Mouse (Mus musculus): ENCODE measurements around the gene Taf13. TPM values are rescaled to one million over a fixed set of nuclear protein-coding genes. Genes with fewer than 3 reads are reported as not detected.

Taf13 gene
- polyA plus RNA-seq (2011; ENCODE audit: insufficient read depth, insufficient read length, low read depth, missing spikeins): 21.5 and 28.4 TPM in 2 replicates

GRCm38 (mm10) chr3:108571443-108572294 lies at the start of gene Taf13:
TSS of gene Taf13 (plus strand) at chr3:108571698.
- H3K4me3 ChIP-seq (ENCODE audit: low read depth, low read length): peak within 1 kb of the TSS; percentile 78
- peak within 1 kb of the TSS; percentile 87 for H3K9ac ChIP-seq (ENCODE audit: low read depth, poor library complexity, severe bottlenecking)
- no peaks in the 10 kb centered on the region for H3K9me3 ChIP-seq (replicated peaks; ENCODE audit: control insufficient read depth, insufficient read depth, low read length, poor library complexity, severe bottlenecking)
- no peaks in the 10 kb centered on the region for H3K27me3 ChIP-seq (ENCODE audit: control insufficient read depth, insufficient read depth, low read length, poor library complexity, severe bottlenecking)
- no peak within 1 kb of the TSS for H3K27ac ChIP-seq (ENCODE audit: insufficient read depth, low read length)
- H3K4me1 ChIP-seq (ENCODE audit: control insufficient read depth, insufficient read depth, low read length): no peaks in the 10 kb centered on the region
- TF ChIP-seq CTCF (IDR thresholded peaks at IDR 0.05; ENCODE audit: low read depth, low read length) (no peak), EP300 (IDR thresholded peaks at IDR 0.05; ENCODE audit: insufficient read depth, low read depth, low read length) (no peak), POLR2A (IDR thresholded peaks at IDR 0.05; ENCODE audit: insufficient read depth, low read length) (peak; percentile 100)
- no peaks in the 10 kb centered on the region; the same call in 1 of the 2 replicates for H3K36me3 ChIP-seq (ENCODE audit: control insufficient read depth, insufficient read depth, low read length, poor library complexity, severe bottlenecking)

- H3K4me3 ChIP-seq (ENCODE audit: low read depth, low read length): no peak overlapping the region
- no peaks in the 10 kb centered on the region for H3K27me3 ChIP-seq (ENCODE audit: control insufficient read depth, insufficient read depth, low read length, poor library complexity, severe bottlenecking)
- H3K27ac ChIP-seq (ENCODE audit: insufficient read depth, low read length): no peak overlapping the region
- TF ChIP-seq POLR2A (IDR thresholded peaks at IDR 0.05; ENCODE audit: insufficient read depth, low read length): no peak
- no peak for TF ChIP-seq EP300 (IDR thresholded peaks at IDR 0.05; ENCODE audit: insufficient read depth, low read depth, low read length)
- TF ChIP-seq CTCF (IDR thresholded peaks at IDR 0.05; ENCODE audit: low read depth, low read length): no peak
- no peaks in the 10 kb centered on the region for H3K36me3 ChIP-seq (ENCODE audit: control insufficient read depth, insufficient read depth, low read length, poor library complexity, severe bottlenecking)
- H3K9me3 ChIP-seq (replicated peaks; ENCODE audit: control insufficient read depth, insufficient read depth, low read length, poor library complexity, severe bottlenecking): no peaks in the 10 kb centered on the region; the same call in 1 of the 2 replicates
- no peaks in the 10 kb centered on the region for H3K4me1 ChIP-seq (ENCODE audit: control insufficient read depth, insufficient read depth, low read length)
- no peak overlapping the region for H3K9ac ChIP-seq (ENCODE audit: low read depth, poor library complexity, severe bottlenecking)
Measured at GRCm38 (mm10) chr3:108523415-108523814, 48.1 kb upstream of the Taf13 start.

- no peak for TF ChIP-seq POLR2A (IDR thresholded peaks at IDR 0.05; ENCODE audit: insufficient read depth, low read length)
- peak; percentile 45 for TF ChIP-seq CTCF (IDR thresholded peaks at IDR 0.05; ENCODE audit: low read depth, low read length)
- TF ChIP-seq EP300 (IDR thresholded peaks at IDR 0.05; ENCODE audit: insufficient read depth, low read depth, low read length): no peak
- no peaks in the 10 kb centered on the region for H3K27me3 ChIP-seq (ENCODE audit: control insufficient read depth, insufficient read depth, low read length, poor library complexity, severe bottlenecking)
- H3K9ac ChIP-seq (ENCODE audit: low read depth, poor library complexity, severe bottlenecking): no peak overlapping the region
- H3K27ac ChIP-seq (ENCODE audit: insufficient read depth, low read length): no peak overlapping the region
- H3K9me3 ChIP-seq (replicated peaks; ENCODE audit: control insufficient read depth, insufficient read depth, low read length, poor library complexity, severe bottlenecking): no peaks in the 10 kb centered on the region; the same call in 1 of the 2 replicates
- no peaks in the 10 kb centered on the region for H3K36me3 ChIP-seq (ENCODE audit: control insufficient read depth, insufficient read depth, low read length, poor library complexity, severe bottlenecking)
- H3K4me1 ChIP-seq (ENCODE audit: control insufficient read depth, insufficient read depth, low read length): no peaks in the 10 kb centered on the region
- H3K4me3 ChIP-seq (ENCODE audit: low read depth, low read length): no peak overlapping the region
Measured at GRCm38 (mm10) chr3:108528489-108528888, 43.0 kb upstream of the Taf13 start.

GRCm38 (mm10) chr3:108533114-108533885 lies 38.2 kb upstream of the Taf13 start:
- no peaks in the 10 kb centered on the region for H3K27me3 ChIP-seq (ENCODE audit: control insufficient read depth, insufficient read depth, low read length, poor library complexity, severe bottlenecking)
- no peak overlapping the region for H3K9ac ChIP-seq (ENCODE audit: low read depth, poor library complexity, severe bottlenecking)
- no peaks in the 10 kb centered on the region for H3K36me3 ChIP-seq (ENCODE audit: control insufficient read depth, insufficient read depth, low read length, poor library complexity, severe bottlenecking)
- H3K9me3 ChIP-seq (replicated peaks; ENCODE audit: control insufficient read depth, insufficient read depth, low read length, poor library complexity, severe bottlenecking): no peaks in the 10 kb centered on the region
- no peaks in the 10 kb centered on the region for H3K4me1 ChIP-seq (ENCODE audit: control insufficient read depth, insufficient read depth, low read length)
- H3K27ac ChIP-seq (ENCODE audit: insufficient read depth, low read length): no peak overlapping the region
- TF ChIP-seq POLR2A (IDR thresholded peaks at IDR 0.05; ENCODE audit: insufficient read depth, low read length) (no peak), CTCF (IDR thresholded peaks at IDR 0.05; ENCODE audit: low read depth, low read length) (no peak), EP300 (IDR thresholded peaks at IDR 0.05; ENCODE audit: insufficient read depth, low read depth, low read length) (no peak)
- no peak overlapping the region for H3K4me3 ChIP-seq (ENCODE audit: low read depth, low read length)

GRCm38 (mm10) chr3:108533951-108534350 lies 37.5 kb upstream of the Taf13 start, which contains the start of gene 1700013F07Rik:
TSS of gene 1700013F07Rik (plus strand) at chr3:108534150.
- H3K36me3 ChIP-seq (ENCODE audit: control insufficient read depth, insufficient read depth, low read length, poor library complexity, severe bottlenecking): no peaks in the 10 kb centered on the region
- no peaks in the 10 kb centered on the region for H3K4me1 ChIP-seq (ENCODE audit: control insufficient read depth, insufficient read depth, low read length)
- no peak for TF ChIP-seq CTCF (IDR thresholded peaks at IDR 0.05; ENCODE audit: low read depth, low read length)
- no peak for TF ChIP-seq EP300 (IDR thresholded peaks at IDR 0.05; ENCODE audit: insufficient read depth, low read depth, low read length)
- no peak for TF ChIP-seq POLR2A (IDR thresholded peaks at IDR 0.05; ENCODE audit: insufficient read depth, low read length)
- H3K9me3 ChIP-seq (replicated peaks; ENCODE audit: control insufficient read depth, insufficient read depth, low read length, poor library complexity, severe bottlenecking): no peaks in the 10 kb centered on the region
- no peak within 1 kb of the TSS for H3K4me3 ChIP-seq (ENCODE audit: low read depth, low read length)
- H3K27me3 ChIP-seq (ENCODE audit: control insufficient read depth, insufficient read depth, low read length, poor library complexity, severe bottlenecking): no peaks in the 10 kb centered on the region
- no peak within 1 kb of the TSS for H3K27ac ChIP-seq (ENCODE audit: insufficient read depth, low read length)
- no peak within 1 kb of the TSS for H3K9ac ChIP-seq (ENCODE audit: low read depth, poor library complexity, severe bottlenecking)
